Mouse (Mus musculus) kidney, postnatal 36 days (tissue): ENCODE measurements at regions not wholly inside any gene's neighbourhood (a gene's known extent, or its start where the extent isn't known, plus 50 kb on each side); places are given as distances from the start of the nearest gene placed in this dataset.

ENCODE experiments used
- DNase-seq, 2 experiments: peaks; one replicate each; pipeline ENCODE4 v3.0.0; 2021 to 2022; ENCODE audit warnings: mixed read lengths in 2 of 2

DNA sequence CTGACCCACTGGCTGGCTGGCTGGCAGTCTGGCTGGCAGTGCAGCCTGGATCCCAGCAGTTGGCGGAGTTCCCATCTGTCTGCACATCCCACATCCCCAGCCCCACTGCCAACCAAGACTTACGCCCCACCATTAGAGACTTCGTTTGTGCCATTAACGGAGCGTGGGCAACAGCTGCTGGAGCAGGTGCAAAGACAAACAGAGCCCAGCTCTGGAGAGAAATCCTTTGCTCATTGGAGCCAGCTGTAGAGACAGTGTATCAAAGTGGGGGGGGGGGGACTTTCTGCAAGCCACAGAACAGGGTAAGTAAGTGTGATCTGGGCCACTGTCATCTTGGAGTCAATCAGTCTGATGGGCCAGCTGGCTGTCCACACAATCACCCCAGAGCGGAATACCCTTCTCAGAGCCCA, 52.3 kb downstream of the Rplp1 start:
- DNase-seq: no peak

DNA sequence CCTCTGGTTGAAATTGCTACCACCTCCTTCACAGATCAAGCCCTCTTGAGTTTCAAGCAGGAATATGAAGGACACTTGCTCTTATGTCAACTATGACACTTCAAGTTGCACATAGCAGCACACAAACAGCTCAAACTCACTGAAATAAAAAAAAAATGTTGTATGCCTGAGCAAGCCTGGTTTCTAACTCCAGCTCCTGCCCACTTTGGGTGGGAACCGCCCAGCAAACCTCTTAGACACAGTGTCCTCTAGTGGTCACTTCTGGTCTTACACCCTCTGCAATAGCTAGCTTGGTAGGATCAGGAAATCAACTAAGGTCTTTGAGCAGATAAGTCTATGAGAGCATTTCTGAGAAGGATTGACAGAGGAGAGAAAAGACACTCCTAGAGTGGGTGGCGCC, 54.2 kb downstream of the Rplp1 start:
- DNase-seq: peak; percentile 62 to 83

DNA sequence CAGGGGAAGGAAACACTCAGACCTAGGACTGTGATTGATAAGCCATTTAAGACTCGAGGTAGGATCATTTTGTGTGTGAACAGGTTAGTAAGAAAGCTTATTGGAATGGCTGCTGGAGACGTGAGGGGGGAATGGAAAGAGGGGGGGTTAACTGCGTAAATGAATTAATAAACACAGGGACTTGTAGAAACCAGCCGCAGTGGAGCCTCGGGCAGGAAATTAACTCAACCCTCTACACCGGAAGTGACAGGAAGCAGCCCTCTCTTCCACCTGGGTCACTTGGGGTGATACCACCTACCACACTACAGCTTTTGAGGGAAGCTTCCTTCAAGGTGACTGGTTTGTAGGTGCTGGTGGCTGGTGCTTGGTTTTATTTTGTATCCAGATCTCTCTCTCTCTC, 54.9 kb downstream of the Rplp1 start:
- no peak for DNase-seq

DNA sequence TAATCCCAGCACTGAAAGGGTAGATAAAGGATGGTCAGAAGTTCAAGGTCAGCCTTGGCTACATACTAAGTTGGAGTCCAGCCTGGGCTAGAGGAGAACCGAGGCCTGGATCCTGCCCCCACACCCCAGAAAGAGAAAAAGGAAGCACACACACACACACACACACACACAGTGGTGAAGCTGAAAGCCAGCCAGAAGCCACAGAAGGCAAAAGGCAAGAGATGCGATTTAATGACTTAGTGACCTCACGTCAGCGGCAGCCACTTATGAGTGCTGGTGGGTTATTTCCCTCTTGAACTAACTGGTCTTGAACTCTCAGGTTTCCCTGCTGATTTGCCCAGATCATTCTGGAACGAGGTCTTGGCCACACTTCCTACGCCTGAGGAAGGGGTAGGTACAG, 56.5 kb downstream of the Rplp1 start:
- no peak for DNase-seq

DNA sequence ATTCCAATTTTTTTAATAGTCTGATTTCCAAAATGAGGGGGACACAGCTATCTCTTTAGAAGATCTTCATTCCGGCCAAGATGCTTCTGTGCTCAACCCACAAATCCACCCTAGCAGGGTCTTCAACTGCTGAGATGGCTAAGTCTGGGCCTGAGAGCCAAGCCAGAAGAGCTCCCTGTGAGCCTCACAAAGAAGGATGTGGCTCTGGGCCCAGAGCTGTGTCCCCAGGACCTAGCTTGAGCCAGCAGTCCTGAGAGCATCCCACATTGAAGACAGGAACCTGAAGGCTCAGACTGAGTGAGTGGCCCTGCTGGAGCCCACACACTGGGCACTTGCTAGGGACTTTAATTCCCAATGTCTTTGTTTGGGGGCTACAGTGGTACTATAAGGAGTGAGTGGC, 57.7 kb downstream of the Rplp1 start:
- no peak for DNase-seq

DNA sequence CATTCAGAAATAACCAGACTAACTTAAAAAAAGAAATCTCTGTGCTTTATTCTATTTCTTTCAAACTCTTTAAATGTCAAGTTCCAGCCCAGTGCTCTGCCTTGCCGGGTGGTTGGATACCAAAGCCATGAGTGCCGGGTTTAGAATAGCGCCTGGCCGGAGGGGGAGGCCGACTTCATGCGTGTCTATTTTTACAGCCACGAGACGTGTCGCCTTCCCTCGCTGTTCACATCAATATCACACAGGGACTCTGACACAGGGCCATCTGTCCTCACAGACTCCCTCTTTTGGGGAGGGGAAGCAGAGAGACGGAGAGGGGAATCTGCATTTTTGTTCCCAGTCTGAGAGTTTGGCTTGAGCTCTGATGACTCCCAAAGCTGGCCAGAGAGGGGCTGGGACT, 58.7 kb downstream of the Rplp1 start:
- DNase-seq: no peak

DNA sequence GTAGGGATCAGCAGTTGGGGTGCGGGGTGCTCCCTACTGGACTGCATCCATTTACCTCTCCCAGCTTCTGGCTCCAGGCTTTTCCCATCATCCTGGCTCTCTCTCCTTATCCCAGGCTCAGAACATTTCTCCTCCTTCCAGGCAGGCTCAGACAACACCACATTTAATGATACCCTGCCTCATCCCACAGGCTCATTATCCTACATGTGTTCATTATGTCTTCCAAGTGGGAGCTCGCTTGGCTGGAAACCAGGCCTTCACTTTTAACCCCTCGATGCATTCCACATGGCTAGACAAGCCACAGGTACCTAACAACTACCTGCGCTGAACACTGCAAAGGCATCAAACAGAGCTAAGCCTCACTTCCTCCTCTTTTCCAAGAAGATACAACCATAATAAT, 60.5 kb downstream of the Rplp1 start:
- DNase-seq: no peak

DNA sequence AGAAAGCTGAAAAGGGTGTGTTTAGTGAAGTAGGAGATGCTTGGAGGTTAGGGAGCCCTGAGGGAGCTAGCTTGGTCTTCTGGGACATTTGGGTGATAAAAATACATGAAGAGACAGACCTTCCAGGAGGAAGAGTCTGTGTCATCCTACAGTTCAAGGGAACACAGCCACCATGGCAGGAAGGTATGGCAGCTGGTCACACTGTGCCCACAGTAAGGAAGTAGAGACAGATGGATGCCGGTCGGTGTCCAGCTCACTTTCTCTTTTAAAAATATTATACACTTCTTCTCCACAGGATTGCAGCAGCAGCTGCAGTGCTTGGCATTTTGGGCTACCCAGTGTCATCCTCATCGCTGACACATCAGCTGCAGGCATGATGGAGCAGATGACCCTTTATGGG, 63.0 kb downstream of the Rplp1 start:
- DNase-seq: no peak

DNA sequence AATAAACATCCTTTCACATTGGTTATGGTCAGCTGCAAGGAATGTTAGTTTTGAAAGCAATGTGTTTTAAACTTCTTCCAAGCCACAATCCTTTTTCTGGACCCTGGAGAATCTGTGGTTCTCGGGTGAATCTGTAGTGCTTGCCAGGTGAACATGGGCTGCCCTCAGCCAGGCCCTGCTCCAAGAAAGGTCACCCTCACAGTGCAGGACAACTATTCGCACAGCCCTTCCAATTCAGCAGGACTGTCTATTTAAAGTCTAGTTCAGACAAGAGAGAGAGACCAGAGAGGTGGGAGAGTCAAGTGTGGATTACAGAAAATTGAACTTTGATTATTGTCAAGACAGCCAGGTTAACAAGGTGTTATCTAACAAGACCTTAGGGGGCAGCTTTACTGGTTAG, 65.9 kb downstream of the Rplp1 start:
- DNase-seq: peak; percentile 5 to 45

DNA sequence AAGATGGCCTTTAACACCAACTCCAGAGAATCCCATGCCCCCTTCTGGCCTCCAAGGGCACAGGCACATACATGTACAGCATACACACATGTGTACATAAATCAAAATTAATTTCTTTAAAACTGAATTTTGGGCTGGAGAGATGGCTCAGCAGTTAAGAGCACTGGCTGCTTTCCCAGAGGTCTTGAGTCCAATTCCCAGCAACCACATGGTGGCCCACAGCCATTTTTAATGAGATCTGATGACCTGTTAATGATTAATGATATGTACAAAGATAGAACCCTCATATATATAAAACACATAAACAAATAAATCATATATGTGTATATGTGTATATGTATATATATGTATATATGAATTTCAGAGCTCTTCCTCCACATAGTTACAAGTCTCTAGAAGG, 66.8 kb downstream of the Rplp1 start:
- DNase-seq: peak; percentile 34 to 49

DNA sequence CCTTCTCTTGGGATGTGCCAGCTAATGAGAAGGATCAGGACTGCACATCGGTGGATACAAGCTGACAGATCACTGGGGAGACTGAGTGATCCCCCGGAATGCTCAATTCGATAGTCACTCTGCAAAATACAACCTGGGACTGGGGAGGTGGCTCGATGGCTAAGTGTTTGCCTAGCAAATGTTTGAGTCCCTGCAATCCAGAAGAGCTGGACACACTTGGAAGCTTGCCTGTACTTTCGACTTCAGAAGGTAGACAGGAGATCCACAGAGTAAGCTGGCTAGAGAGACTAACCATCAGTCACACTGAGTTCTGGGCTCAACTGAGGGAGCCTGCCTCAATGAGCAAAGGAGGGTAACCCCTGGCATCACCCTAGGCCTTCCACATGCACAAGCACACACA, 69.7 kb downstream of the Rplp1 start:
- no peak for DNase-seq

DNA sequence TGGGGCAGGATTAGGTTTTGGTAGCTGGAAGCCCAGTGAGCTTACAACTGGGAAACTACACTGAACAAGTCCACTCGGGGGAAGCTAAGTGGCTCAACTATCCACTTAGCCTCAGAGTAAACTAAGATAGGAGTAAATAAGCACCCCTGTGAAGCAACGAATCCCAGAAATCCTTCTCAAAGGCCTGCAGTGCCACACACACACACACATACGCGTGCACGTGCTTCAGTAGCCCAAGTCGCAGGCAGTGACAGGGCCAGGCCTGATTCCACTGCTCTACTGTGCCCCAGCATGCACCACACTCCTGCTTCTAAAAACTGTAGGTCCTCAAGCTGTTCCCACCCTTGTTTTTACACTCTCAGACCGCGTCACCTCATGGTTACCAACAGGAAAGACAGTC, 70.2 kb downstream of the Rplp1 start:
- DNase-seq: no peak

DNA sequence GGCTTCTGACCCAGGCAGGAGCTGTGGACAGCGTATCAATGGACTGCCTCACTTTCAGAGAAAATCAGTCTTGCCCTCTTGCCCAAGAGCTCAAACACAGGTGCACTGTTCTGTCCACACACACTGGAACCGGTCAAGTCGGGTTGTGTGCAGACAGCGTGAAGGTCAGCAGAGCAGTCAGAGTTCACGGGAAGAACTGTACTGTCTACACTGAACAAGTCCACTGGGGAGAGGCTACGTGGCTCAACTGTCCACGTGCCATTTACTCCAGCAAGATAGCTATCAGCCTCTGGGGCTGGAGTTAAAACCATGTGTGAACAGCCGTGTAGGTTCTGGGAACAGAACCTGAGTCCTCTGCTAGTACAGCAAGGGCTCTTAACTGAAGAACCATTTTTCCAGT, 70.8 kb downstream of the Rplp1 start:
- peak; percentile 65 to 68 for DNase-seq

DNA sequence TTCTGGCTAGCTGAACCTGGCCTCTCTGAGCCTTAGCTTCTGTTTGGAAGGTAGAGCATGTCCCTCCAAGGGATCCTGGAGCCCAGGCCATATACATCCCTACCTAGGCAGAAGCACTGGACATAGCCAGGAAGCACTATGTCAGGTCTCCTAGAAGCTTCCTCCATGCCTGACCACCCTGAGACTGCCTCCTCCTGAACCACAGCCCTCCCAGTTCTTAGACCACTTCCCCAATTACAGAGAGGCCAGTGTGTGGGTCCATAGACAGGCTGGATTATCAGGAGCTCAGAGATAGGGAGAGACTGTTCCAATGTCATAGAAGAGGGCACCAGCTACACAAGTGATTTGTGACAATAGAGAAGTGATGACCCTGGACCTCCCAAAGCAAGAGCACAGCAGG, 72.0 kb downstream of the Rplp1 start:
- no peak for DNase-seq

DNA sequence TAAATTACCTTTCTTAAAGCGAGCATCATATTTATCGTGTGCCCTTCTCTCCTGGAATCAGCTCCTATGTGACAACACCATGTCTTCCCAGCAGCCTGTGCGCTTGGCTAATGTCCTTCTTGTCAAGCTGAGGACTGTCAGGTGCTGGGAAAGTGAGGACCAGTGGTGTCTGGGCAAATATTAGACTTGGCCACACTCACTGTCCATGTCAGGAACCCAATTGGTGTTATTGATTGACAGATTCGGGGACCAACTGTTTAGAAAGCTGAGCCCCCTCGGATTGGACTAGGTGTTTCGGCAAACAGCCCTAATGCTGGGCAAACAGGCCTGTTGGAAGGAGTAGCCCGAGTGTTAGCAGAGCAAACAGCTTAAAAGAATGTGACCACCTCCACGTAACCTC, 73.1 kb downstream of the Rplp1 start:
- no peak for DNase-seq

DNA sequence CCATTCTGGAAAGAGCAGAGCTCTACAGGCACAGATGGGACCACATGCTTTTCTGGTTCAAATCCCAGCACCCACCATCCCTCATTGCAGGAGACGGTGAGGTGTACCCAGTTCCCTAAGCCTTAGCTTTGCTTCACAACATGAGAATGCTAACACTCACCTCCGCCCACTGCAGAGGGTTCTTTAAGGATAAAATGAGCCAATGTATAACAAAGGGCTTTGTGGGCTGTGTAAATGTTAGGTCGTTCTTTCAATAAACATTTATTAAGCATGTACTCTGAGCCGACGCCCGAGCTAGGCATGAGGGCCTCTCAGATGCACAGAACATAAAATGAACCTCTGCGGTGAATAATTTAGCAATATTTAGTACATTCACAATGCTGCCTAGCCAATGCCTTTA, 74.0 kb downstream of the Rplp1 start:
- DNase-seq: no peak

DNA sequence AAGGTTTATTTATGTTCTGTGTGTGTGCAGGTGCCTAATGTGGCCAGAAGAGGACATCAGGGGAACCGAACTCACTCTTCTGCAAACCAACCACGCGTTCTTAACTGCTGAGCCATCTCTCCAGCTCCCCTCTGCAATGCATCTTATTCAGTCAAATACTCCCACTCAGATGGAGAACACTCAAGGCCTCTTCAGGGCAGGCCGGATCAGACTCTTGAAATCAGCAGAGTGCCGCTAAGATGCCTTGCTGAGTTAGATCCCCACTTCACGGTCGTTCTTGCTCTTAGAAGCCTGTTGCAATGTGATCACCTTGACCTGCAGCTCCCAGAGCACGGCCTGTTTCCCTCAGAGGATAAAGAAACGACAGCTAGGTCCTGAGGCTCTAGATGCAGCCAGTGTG, 81.1 kb downstream of the Rplp1 start:
- no peak for DNase-seq

DNA sequence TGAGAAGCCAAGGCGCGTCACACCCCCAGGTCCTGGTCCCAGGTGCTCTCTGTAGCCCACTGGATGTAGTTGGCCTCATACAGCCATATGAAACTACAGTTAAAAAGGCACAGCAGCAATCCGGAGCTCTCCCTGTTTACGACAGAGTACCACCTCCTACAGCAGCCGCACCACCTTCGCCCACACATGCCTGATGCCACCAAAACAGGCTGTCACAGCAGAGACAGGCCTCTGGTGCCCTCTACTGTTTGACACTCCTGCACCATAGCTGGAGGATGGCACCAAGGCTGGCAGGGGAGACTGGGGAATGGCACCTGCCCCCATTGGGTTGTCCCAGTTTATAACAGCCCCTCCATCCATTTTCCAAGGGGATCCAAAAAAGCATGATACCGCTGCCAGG, 84.1 kb downstream of the Rplp1 start:
- peak; percentile 51 to 83 for DNase-seq

DNA sequence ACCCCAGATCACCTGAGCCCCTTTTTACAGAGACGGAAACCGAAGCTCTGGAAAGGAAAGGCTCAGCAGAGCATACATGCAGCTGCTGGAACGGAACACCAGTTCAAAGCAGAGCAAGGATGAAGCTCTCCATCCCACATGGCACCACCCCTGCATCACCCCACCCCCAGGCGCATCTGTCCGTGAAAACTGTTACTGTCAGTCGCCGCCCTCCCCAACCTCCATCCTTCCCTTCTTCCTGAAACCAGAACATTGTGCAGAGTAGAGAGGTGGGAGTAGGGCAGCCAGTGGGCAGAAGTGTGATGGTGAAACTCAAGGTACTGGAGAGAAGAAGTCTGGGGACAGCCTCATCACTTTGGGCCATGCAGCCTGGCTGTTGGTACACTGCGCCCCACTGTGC, 84.6 kb downstream of the Rplp1 start:
- DNase-seq: no peak

DNA sequence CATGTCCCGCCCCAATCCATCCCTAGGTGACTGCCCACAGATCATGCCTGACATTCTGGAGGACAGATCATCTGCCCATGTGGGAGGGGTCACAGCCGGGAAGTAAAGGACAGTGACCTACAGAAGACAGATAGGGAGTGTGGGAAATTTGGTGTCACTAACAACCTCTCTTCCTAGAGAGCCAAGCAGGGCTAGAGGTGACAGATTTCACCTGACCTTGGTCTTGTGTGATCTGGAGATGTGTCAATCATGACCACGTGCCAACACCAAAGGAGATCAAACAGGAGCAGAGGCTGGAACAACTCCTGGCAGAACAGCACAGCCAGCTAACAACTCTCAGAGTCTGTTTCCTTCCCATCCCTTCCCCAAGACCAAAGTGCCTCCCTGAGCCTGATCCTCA, 85.0 kb downstream of the Rplp1 start:
- no peak for DNase-seq

DNA sequence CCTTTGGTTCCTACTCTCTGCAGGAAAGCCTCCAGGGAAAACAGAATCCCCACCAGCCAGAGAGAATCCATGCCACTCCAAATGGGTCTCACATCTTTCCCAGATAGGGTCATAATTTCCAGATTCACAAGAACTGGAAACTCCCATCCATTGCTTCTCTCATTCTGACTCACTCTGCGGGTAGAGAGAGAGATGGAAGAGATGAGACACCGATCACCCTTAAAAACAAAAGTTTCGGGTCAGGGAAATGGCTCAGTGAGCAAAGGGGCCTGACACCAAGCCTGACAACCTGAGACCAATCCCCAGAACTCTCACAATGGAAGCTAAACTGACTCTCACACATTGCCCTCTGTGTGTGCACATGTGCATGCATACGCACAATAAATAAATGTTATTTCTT, 86.6 kb downstream of the Rplp1 start:
- no peak for DNase-seq

DNA sequence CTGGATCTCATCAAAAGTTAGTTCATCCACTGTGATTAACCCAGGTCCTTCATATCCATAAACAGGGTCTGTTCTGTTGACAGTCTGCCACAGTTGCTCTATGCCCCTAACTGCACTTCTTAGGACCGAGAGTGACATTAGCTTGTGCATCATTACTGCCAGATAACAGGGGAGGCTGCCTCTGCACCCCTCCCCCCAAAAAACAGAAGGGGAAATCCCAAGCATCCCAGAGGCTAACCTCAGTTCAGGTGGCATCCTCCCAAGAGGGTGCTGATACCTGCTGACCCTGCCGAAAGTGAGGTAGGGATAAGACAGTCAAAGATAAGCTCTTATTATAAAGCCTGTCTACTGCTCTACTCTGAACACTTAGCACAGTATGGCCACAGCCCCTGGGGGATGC, 87.3 kb downstream of the Rplp1 start:
- no peak for DNase-seq

DNA sequence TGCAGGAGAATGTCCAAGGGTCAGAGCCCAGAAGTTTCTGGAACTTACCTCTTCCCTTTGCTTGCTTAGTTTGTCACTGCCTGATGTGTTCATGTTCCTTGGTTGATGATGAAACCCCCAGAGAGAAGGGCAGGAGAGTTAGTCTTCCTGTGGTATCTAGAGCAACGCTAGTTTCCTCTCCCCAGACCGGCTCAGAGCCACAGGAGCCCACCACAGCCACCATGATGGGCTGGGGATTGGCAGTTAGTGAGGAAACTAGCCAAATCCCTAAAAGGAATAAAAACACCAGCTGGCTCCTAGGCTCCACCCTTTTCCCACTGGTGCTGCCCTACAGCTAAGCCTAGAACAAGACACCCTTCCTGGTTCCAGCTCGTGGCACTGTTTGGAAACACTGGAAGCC, 87.9 kb downstream of the Rplp1 start:
- DNase-seq: peak in 1 of 2 experiments; percentile 23

DNA sequence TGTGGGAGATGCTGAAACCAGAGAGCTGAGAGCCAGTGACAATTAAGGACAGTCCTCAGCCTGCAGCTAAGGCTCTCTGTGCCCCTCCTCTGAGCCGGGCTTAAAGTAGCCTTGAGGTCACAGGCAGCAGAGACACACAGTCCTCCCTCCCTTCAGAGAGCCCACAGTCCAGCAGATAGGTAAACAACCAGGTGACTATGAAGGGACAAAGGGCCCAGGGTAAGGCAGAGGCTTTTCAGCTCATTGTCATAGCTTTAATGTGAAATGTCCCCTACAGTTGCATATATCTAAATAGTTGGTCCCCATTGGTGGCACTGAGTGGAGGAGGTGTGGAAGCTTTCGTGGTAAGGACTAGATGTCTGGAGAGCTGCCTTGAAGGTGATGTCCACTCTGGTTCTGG, 88.5 kb downstream of the Rplp1 start:
- DNase-seq: no peak

DNA sequence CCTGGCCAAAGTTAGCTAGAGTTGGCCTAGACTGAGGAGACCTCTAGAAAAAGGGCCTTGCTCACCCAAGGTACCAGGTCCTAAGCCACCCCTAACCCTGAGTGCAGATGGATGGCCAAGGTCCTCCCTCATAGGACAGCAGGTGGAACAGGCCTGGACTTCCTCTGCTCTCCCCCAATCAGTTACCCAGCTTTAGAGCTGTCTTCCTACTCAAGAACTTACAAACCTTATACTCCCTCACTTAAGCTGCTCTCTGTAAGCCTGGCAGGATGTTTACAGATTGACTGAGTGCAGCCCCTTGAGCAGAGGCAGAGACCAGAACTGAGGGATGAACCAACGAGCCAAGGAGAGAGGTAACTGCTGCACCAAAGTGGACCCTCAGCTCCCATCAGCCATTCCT, 94.5 kb downstream of the Rplp1 start:
- DNase-seq: no peak

DNA sequence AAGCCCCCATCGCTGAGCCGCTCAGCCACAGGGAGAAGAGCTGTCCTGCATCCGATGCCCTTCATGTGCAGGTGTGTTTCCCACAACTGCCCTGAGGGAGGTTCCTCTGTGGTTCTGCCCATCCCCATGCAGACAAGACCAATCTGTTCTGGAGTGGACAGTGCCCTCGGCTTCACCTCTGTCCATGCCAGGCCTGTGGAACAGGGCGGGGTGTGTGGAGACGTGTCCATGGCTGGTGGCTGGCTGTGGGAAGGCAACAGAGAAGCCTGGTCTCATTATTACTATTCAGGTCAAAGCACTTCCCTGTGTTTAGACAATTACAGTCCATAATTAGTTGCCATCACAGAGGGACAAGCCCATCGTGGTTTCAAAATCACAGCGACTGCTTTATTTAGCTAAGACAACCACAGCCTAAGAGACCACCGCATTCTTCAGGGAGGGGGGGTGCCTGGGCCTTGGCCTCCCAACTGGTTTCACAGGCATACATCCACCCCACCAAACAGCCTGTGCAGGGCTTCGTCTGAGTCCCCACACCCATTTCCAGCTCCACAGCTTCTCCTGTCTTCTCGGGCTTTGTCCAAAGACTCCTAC, 97.7 kb downstream of the Rplp1 start:
- no peak for DNase-seq
